ENCODE assay signal across 18 mouse cellular contexts in genomic region chr1:12092564-12093504, GRCm38 (mm10).
A peak's percentile ranks its signal among the peaks of the same experiment; 100 is the strongest.
DNase-seq lines count a peak whose midpoint lies in the region; ATAC-seq and TF ChIP-seq lines count a peak whose summit lies in the region.
"Had no signal": no experiment of that assay in that cellular context is flagged by ENCODE, and none has a peak within 500 bp of the region (broad histone marks: within the 10 kb centered on the region; RNA-seq: fewer than 3 reads in every experiment).

No protein-coding gene starts in this region.

- H3K27ac ChIP-seq in forebrain, embryonic 13.5 days: no peak overlapping the region
- H3K27ac ChIP-seq in forebrain, embryonic 12.5 days: no peak overlapping the region
- H3K27ac ChIP-seq in hindbrain, postnatal 0 days: no peak overlapping the region
- no peak overlapping the region for H3K27ac ChIP-seq in hindbrain, embryonic 11.5 days (ENCODE audit: low read depth, low read length)
- peak overlapping the region; percentile 39; the same call in 1 of the 2 replicates for H3K27ac ChIP-seq in stomach, embryonic 14.5 days (ENCODE audit: low read length)
- no peak overlapping the region for H3K27ac ChIP-seq in stomach, postnatal 0 days (replicated peaks)
- H3K27ac ChIP-seq in left cerebral cortex, adult 2 months: no peak overlapping the region
- H3K27ac ChIP-seq: gastrocnemius, adult 2 months; kidney, postnatal 0 days; liver, embryonic 12.5 days; midbrain, embryonic 12.5 days; neural tube, embryonic 12.5 days had no signal

- no peak for TF ChIP-seq EP300 in stomach, postnatal 0 days (optimal IDR thresholded peaks at IDR 0.05)

- no peaks in the 10 kb centered on the region for H3K9me3 ChIP-seq in forebrain, embryonic 13.5 days (replicated peaks)
- H3K9me3 ChIP-seq in forebrain, embryonic 12.5 days: no peaks in the 10 kb centered on the region
- no peaks in the 10 kb centered on the region for H3K9me3 ChIP-seq in hindbrain, postnatal 0 days (ENCODE audit: low read length)
- no peaks in the 10 kb centered on the region for H3K9me3 ChIP-seq in hindbrain, embryonic 11.5 days (ENCODE audit: control insufficient read depth, low read length)
- no peaks in the 10 kb centered on the region for H3K9me3 ChIP-seq in stomach, embryonic 14.5 days (ENCODE audit: control insufficient read depth, low read depth, low read length)
- no peaks in the 10 kb centered on the region for H3K9me3 ChIP-seq in stomach, postnatal 0 days (ENCODE audit: control insufficient read depth, low read length)
- H3K9me3 ChIP-seq: liver, embryonic 12.5 days; midbrain, embryonic 12.5 days; neural tube, embryonic 12.5 days had no signal

- no peak overlapping the region for H3K9ac ChIP-seq in forebrain, embryonic 13.5 days
- H3K9ac ChIP-seq in forebrain, embryonic 12.5 days: no peak overlapping the region
- no peak overlapping the region for H3K9ac ChIP-seq in hindbrain, postnatal 0 days (replicated peaks; ENCODE audit: low read length)
- H3K9ac ChIP-seq in hindbrain, embryonic 11.5 days (ENCODE audit: low read depth, low read length): no peak overlapping the region
- H3K9ac ChIP-seq in stomach, embryonic 14.5 days (replicated peaks; ENCODE audit: low read depth, low read length): no peak overlapping the region
- no peak overlapping the region for H3K9ac ChIP-seq in stomach, postnatal 0 days (ENCODE audit: low read length)
- H3K9ac ChIP-seq: liver, embryonic 12.5 days; midbrain, embryonic 12.5 days; neural tube, embryonic 12.5 days had no signal

- no peak overlapping the region for H3K4me3 ChIP-seq in forebrain, embryonic 13.5 days
- H3K4me3 ChIP-seq in forebrain, embryonic 12.5 days (replicated peaks): no peak overlapping the region
- no peak overlapping the region for H3K4me3 ChIP-seq in hindbrain, postnatal 0 days (ENCODE audit: low read length)
- H3K4me3 ChIP-seq in hindbrain, embryonic 11.5 days (ENCODE audit: low read depth, low read length): no peak overlapping the region
- no peak overlapping the region for H3K4me3 ChIP-seq in stomach, embryonic 14.5 days (ENCODE audit: low read depth, low read length)
- H3K4me3 ChIP-seq in stomach, postnatal 0 days (ENCODE audit: low read depth, low read length): no peak overlapping the region
- no peak overlapping the region for H3K4me3 ChIP-seq in left cerebral cortex, adult 2 months
- H3K4me3 ChIP-seq: gastrocnemius, adult 2 months; liver, embryonic 12.5 days; midbrain, embryonic 12.5 days; neural tube, embryonic 12.5 days had no signal

- peak; percentile 90 for ATAC-seq in forebrain, embryonic 13.5 days
- no peak for ATAC-seq in forebrain, embryonic 12.5 days (ENCODE audit: low FRiP score)
- ATAC-seq in hindbrain, postnatal 0 days: no peak
- no peak for ATAC-seq in hindbrain, embryonic 11.5 days (ENCODE audit: low FRiP score)
- no peak for ATAC-seq in stomach, embryonic 14.5 days (ENCODE audit: insufficient number of reproducible peaks, insufficient read depth, low FRiP score, low read depth)
- no peak for ATAC-seq in stomach, postnatal 0 days (ENCODE audit: low FRiP score, low TSS enrichment)
- ATAC-seq: liver, embryonic 12.5 days had no signal

- no peak overlapping the region for H3K4me2 ChIP-seq in forebrain, embryonic 13.5 days
- H3K4me2 ChIP-seq in forebrain, embryonic 12.5 days: no peak overlapping the region
- H3K4me2 ChIP-seq in hindbrain, postnatal 0 days (ENCODE audit: low read depth, low read length): no peak overlapping the region
- no peak overlapping the region for H3K4me2 ChIP-seq in hindbrain, embryonic 11.5 days (replicated peaks; ENCODE audit: low read depth, low read length)
- no peak overlapping the region for H3K4me2 ChIP-seq in stomach, embryonic 14.5 days (replicated peaks; ENCODE audit: low read depth, low read length)
- no peak overlapping the region for H3K4me2 ChIP-seq in stomach, postnatal 0 days (replicated peaks; ENCODE audit: low read depth)
- H3K4me2 ChIP-seq: liver, embryonic 12.5 days; midbrain, embryonic 12.5 days; neural tube, embryonic 12.5 days had no signal

- intact Hi-C loops in left cerebral cortex, adult 2 months (cut with DNase I): no loop called here

- no peaks in the 10 kb centered on the region for H3K36me3 ChIP-seq in forebrain, embryonic 13.5 days (ENCODE audit: poor library complexity, severe bottlenecking)
- no peaks in the 10 kb centered on the region for H3K36me3 ChIP-seq in forebrain, embryonic 12.5 days (replicated peaks)
- H3K36me3 ChIP-seq in hindbrain, postnatal 0 days (ENCODE audit: insufficient read depth, low read length): no peaks in the 10 kb centered on the region
- no peaks in the 10 kb centered on the region for H3K36me3 ChIP-seq in hindbrain, embryonic 11.5 days (ENCODE audit: control insufficient read depth, insufficient read depth, low read length)
- H3K36me3 ChIP-seq in stomach, embryonic 14.5 days (ENCODE audit: control insufficient read depth, insufficient read depth, low read length): no peaks in the 10 kb centered on the region
- H3K36me3 ChIP-seq in stomach, postnatal 0 days (ENCODE audit: control insufficient read depth, insufficient read depth, low read length): no peaks in the 10 kb centered on the region
- H3K36me3 ChIP-seq: liver, embryonic 12.5 days; midbrain, embryonic 12.5 days; neural tube, embryonic 12.5 days had no signal

- peak; percentile 17 for DNase-seq in hindbrain, postnatal 0 days (ENCODE audit: low spot score)
- DNase-seq in hindbrain, embryonic 11.5 days (ENCODE audit: low spot score): no peak
- no peak for DNase-seq in stomach, postnatal 0 days (ENCODE audit: low spot score)
- DNase-seq in ovary, postnatal 10 days (ENCODE audit: low spot score): no peak
- no peak for DNase-seq in left cerebral cortex, adult 2 months (ENCODE audit: extremely low spot score in 1 of 2, low spot score in 2 of 2)
- DNase-seq: adrenal gland, postnatal 14 days; cerebellum, adult 9-10 months; gastrocnemius, adult 2 months; kidney, adult 2 months; left cerebral cortex, postnatal 4 days; lung, adult 2 months had no signal

- no peaks in the 10 kb centered on the region for H3K4me1 ChIP-seq in forebrain, embryonic 13.5 days
- H3K4me1 ChIP-seq in forebrain, embryonic 12.5 days: no peaks in the 10 kb centered on the region
- no peaks in the 10 kb centered on the region for H3K4me1 ChIP-seq in hindbrain, postnatal 0 days (ENCODE audit: insufficient read depth, low read length)
- H3K4me1 ChIP-seq in hindbrain, embryonic 11.5 days (replicated peaks; ENCODE audit: control insufficient read depth, insufficient read depth, low read length): no peaks in the 10 kb centered on the region
- H3K4me1 ChIP-seq in stomach, embryonic 14.5 days (ENCODE audit: control insufficient read depth, insufficient read depth, low read length): no peaks in the 10 kb centered on the region
- H3K4me1 ChIP-seq in stomach, postnatal 0 days (replicated peaks; ENCODE audit: control insufficient read depth, insufficient read depth): no peaks in the 10 kb centered on the region
- H3K4me1 ChIP-seq: liver, embryonic 12.5 days; midbrain, embryonic 12.5 days; neural tube, embryonic 12.5 days had no signal

- 51% methylated on average over 1 of the region's 1 CpGs for WGBS in forebrain, embryonic 13.5 days
- 72% methylated on average over 1 of the region's 1 CpGs for WGBS in forebrain, embryonic 12.5 days
- 54% methylated on average over 1 of the region's 1 CpGs for WGBS in hindbrain, postnatal 0 days
- WGBS in hindbrain, embryonic 11.5 days: 92% methylated on average over 1 of the region's 1 CpGs
- 37% methylated on average over 1 of the region's 1 CpGs for WGBS in stomach, embryonic 14.5 days
- 63% methylated on average over 1 of the region's 1 CpGs for WGBS in stomach, postnatal 0 days

- no peak for TF ChIP-seq CTCF in hindbrain, postnatal 0 days (IDR thresholded peaks at IDR 0.05; ENCODE audit: low read depth)
- no peak for TF ChIP-seq CTCF in stomach, postnatal 0 days (IDR thresholded peaks at IDR 0.05; ENCODE audit: low read depth)
- no peak for TF ChIP-seq CTCF in left cerebral cortex, adult 2 months (IDR thresholded peaks at IDR 0.05)

- H3K27me3 ChIP-seq in forebrain, embryonic 13.5 days: no peaks in the 10 kb centered on the region
- H3K27me3 ChIP-seq in forebrain, embryonic 12.5 days: no peaks in the 10 kb centered on the region
- H3K27me3 ChIP-seq in hindbrain, postnatal 0 days (ENCODE audit: insufficient read depth, low read length): no peaks in the 10 kb centered on the region
- H3K27me3 ChIP-seq in hindbrain, embryonic 11.5 days (ENCODE audit: control insufficient read depth, insufficient read depth, low read length): no peaks in the 10 kb centered on the region
- H3K27me3 ChIP-seq in stomach, embryonic 14.5 days (ENCODE audit: control insufficient read depth, insufficient read depth, low read length): no peaks in the 10 kb centered on the region
- no peaks in the 10 kb centered on the region for H3K27me3 ChIP-seq in stomach, postnatal 0 days (ENCODE audit: control insufficient read depth, insufficient read depth, low read length)
- H3K27me3 ChIP-seq: liver, embryonic 12.5 days; midbrain, embryonic 12.5 days; neural tube, embryonic 12.5 days had no signal
